Mouse (Mus musculus) small intestine, adult 2 months (tissue): ENCODE data around the gene Cmpk1. TPM values are rescaled to one million over a fixed set of nuclear protein-coding genes. Genes with fewer than 3 reads are reported as not detected.

Experiments used
- H3K27ac ChIP-seq: fragments of 200-500 bp; 2 replicates; pipeline ENCODE4 v1.5.1; 2012; ENCODE audit warnings: low read depth, low read length, control low read depth, inconsistent platforms; ENCODE audit not compliant: insufficient read depth
- H3K27me3 ChIP-seq: fragments of 200-500 bp; 2 replicates; pipeline ENCODE4 v1.6.1; 2012; ENCODE audit warnings: mild to moderate bottlenecking, moderate library complexity, low read length, inconsistent platforms; ENCODE audit not compliant: control insufficient read depth, insufficient read depth
- H3K36me3 ChIP-seq: fragments of 200-500 bp; 2 replicates; pipeline ENCODE4 v1.6.1; 2012; ENCODE audit warnings: mild to moderate bottlenecking, low read length, control low read depth, inconsistent platforms; ENCODE audit not compliant: control insufficient read depth, insufficient read depth
- H3K4me1 ChIP-seq: fragments of 200-500 bp; 2 replicates; pipeline ENCODE4 v1.6.1; 2012; ENCODE audit warnings: low read length, inconsistent platforms, mixed read lengths; ENCODE audit not compliant: control insufficient read depth, insufficient read depth, insufficient read length
- H3K4me3 ChIP-seq: fragments of 200-500 bp; 2 replicates; pipeline ENCODE4 v1.5.1; 2012; ENCODE audit warnings: low read depth, mild to moderate bottlenecking, control low read depth, inconsistent platforms, low read length, moderate library complexity
- CTCF ChIP-seq: fragments of 200-500 bp; IDR thresholded peaks from 2 replicates; pipeline ENCODE4 v1.5.1; 2012; ENCODE audit warnings: low read depth, mild to moderate bottlenecking, control low read depth, inconsistent platforms, low read length, moderate library complexity, mixed read lengths; ENCODE audit not compliant: insufficient replicate concordance, insufficient read length; ENCODE audit errors: extremely low read depth
- POLR2A ChIP-seq: fragments of 200-500 bp; IDR thresholded peaks from 2 replicates; pipeline ENCODE4 v1.6.1; 2012; ENCODE audit warnings: low read depth, mild to moderate bottlenecking, control low read depth, inconsistent platforms, low read length, moderate library complexity
- WGBS: fragments of 180-500 bp; shearing (Covaris S2); methylation state at CpG from one replicate; pipeline ENCODE4 v1.1.7; 2018; 5-methylcytosine and 5-hydroxymethylcytosine counted together
- polyA plus RNA-seq: library from polyadenylated mRNA; depleted of rRNA; stranded (reverse); fragments of >200 nt; gene quantifications from 2 replicates; pipeline ENCODE4 v1.2.3, GENCODE M21; 2012; rRNA removed

The Cmpk1 gene
- polyA plus RNA-seq = 20.1 and 43.1 TPM in 2 replicates

DNA sequence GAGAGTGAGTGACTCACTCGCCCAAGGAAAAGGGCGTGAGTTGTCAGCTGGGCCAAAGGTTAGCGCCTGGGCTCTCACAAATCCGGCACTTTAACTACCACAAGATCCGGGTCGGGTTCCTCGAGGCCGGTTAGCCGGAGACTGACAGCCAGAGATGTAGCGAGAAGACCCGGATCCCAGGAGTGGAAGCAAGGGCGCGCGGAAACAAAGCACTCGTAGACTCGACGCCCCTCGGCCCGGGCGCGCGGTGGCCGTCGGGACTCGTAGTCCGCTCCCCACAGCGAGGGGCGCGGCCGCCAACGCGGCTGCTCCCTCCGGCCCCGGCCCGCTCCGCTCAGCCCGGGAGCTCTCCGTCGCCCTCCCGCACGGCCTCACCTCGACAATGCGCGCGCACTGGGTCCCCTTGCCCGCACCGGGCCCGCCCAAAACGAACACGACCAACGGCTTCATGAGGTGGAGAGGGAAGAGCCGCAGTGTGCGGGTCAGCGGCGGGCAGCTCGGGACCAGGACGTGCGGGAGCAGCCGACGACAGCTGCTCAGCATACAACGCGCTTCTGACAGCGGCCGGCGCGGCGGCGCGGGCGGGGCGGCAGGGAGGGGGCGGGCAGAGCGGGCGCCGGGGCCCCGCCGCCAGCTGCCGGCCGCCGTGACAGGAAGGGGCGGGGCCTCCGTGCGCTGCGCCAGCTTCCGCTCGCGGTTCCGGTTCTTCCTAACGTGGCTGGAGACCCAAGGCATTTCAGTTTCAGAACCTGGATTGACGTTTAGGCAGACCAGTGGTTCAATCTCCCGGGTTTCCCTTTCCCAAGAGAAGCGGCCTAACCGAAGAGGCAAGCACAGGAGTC lies at the start of gene Cmpk1:
TSS of gene Cmpk1 (minus strand) at position 651 of the 842 bp plus-strand sequence.
- H3K4me3 ChIP-seq = peak within 1 kb of the TSS; percentile 72
- H3K27me3 ChIP-seq = no peaks in the 10 kb centered on the region
- peak; percentile 62; the same call in 1 of the 2 replicates for TF ChIP-seq POLR2A
- TF ChIP-seq CTCF = no peak
- peaks cover 1% of the 10 kb centered on the region; the same call in 1 of the 2 replicates for H3K36me3 ChIP-seq
- 1% methylated on average over 93 of the region's 93 CpGs for WGBS
- H3K27ac ChIP-seq = peak within 1 kb of the TSS; percentile 98
- H3K4me1 ChIP-seq = peaks cover 5% of the 10 kb centered on the region; the same call in 1 of the 2 replicates

DNA sequence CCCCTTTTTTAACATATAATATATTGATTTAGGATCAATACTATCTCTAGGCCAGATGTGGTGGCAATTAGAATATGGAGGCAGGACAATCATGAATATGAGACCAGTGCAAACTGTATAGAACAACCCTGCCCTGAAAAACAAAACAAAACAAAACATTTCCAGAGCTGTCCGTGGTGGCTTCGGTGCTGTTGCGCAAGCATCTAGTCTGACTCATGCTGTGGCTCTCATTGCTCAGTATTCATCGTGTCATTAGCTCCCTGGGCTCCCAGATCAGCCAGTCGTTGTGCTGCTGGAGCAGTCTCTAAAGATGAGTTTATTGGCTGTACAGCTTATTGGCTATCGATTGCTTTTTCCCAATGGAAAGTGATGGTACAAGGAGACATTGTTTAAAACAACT lies 48.0 kb upstream of the Cmpk1 start:
- no peak overlapping the region for H3K4me3 ChIP-seq
- WGBS = 54% methylated on average over 6 of the region's 6 CpGs
- TF ChIP-seq POLR2A = no peak
- TF ChIP-seq CTCF = no peak

DNA sequence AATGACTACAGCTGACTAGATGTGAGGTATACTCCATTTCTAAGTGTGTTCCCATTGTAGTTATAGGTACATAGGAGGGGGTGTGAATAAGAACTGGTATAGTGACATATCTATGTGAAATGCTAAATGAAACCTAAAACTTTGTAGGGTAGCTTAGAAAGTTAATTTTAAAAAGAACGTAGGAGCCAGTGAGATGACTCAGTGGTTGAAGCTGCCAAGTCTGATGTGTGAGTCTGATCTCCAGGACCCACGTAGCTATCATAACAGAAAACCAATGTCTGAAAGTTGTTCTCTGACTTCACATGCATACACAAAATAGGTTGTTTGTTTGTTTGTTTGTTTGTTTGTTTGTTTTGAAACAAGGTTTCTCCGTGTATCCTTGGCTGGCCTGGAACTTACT lies 33.0 kb upstream of the Cmpk1 start:
- Histone ChIP-seq H3K4me1 (no peaks in the 10 kb centered on the region), H3K27me3 (no peaks in the 10 kb centered on the region), H3K36me3 (peaks cover 29% of the 10 kb centered on the region), H3K4me3 (no peak overlapping the region), H3K27ac (no peak overlapping the region)
- TF ChIP-seq POLR2A = no peak
- no peak for TF ChIP-seq CTCF
- WGBS = 92% methylated on average over 3 of the region's 3 CpGs

More for the DNA sequence above, 48.0 kb upstream of the Cmpk1 start:
- Histone ChIP-seq H3K27me3 (no peaks in the 10 kb centered on the region), H3K27ac (no peak overlapping the region), H3K4me1 (no peaks in the 10 kb centered on the region), H3K36me3 (peaks cover 4% of the 10 kb centered on the region; the same call in 1 of the 2 replicates)

DNA sequence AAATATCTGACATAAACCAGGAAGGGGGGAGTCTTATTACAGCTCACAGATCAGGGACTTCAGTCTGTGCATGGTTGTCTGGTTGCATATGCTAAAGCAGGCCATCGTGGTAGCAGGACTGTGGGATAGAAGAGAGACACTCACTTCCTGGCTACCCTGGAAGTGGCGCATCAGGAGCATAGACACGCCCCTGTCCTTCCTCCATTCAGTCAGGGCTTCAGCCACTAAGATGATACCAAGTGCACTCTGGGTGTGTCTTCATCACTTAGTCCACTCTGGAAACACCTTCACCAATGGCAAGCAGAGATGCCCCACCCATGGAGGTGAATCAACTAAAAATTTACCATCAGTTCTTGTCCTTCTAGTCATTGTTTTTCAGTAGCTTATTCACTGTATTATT lies 27.2 kb upstream of the Cmpk1 start:
- WGBS = 97% methylated on average over 3 of the region's 3 CpGs
- Histone ChIP-seq H3K36me3 (peaks cover 22% of the 10 kb centered on the region), H3K4me3 (no peak overlapping the region), H3K27me3 (no peaks in the 10 kb centered on the region), H3K4me1 (no peaks in the 10 kb centered on the region), H3K27ac (no peak overlapping the region)
- no peak for TF ChIP-seq POLR2A
- TF ChIP-seq CTCF = no peak

DNA sequence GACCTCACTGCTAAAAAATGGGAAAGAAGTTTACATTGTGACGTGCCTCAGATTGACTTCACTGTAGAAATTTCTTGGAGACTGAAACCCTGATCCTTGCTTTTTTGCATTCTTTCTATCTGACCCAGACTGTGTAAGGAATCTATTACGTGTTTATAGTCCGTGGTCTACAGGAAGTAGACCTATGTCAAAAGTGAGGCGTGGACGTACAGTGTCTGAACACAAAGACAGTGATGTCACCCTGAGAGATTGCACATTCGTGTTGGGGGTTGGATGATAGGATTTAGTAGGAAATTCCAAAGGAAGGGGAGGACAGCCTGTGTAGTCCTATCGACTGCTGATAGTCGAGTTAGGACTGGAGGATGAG lies 13.4 kb upstream of the Cmpk1 start:
- no peaks in the 10 kb centered on the region for H3K27me3 ChIP-seq
- H3K27ac ChIP-seq = 0 out of 2 replicates have a peak overlapping the region, but pooled peaks have one; percentile 4
- peak overlapping the region; percentile 88 for H3K4me3 ChIP-seq
- H3K4me1 ChIP-seq = peaks cover 2% of the 10 kb centered on the region; the same call in 1 of the 2 replicates
- WGBS = under 1% methylated on average over 8 of the region's 8 CpGs
- peaks cover 6% of the 10 kb centered on the region for H3K36me3 ChIP-seq
- TF ChIP-seq POLR2A (no peak), CTCF (no peak)

DNA sequence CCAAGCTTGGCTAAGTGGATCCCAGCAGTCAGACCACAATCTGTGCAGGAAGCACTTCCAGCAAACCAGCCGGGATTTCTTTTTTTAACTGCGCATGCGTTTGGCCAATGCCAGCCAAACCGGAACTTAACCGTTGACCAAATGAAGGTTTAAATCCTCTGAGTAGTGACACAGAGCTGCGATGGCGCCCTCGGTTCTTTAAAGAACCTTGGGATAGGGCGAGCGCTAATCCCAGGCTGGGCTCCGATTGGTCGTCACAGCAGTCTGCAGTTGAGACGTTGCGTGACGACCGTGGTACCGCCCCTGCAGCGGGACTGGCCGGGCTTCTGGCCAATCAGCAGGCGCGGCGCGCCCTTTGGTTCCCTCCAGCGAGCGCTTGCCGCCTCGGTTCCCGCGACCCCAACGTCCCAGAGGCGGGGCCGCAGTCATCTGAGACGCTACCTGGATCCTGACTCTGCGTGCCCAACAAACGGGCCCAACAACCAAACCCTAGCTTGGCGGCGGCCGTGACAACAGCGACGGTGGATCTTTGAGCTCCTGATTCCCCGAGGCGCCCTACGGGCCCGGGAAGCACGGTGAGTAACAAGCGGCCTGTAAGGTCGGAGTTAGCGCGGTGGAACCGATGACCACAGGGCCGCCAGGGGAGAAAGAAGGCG lies 12.9 kb upstream of the Cmpk1 start, which contains the start of gene Stil:
TSS of gene Stil (plus strand) at position 387 of the 656 bp plus-strand sequence.
- Histone ChIP-seq H3K27ac (peak within 1 kb of the TSS; percentile 98), H3K4me3 (peak within 1 kb of the TSS; percentile 88), H3K4me1 (peaks cover 2% of the 10 kb centered on the region; the same call in 1 of the 2 replicates), H3K27me3 (no peaks in the 10 kb centered on the region), H3K36me3 (peaks cover 3% of the 10 kb centered on the region)
- under 1% methylated on average over 52 of the region's 52 CpGs for WGBS
- TF ChIP-seq CTCF (0 out of 2 replicates have a peak, but pooled peaks have one; percentile 14), POLR2A (peak; percentile 71)

DNA sequence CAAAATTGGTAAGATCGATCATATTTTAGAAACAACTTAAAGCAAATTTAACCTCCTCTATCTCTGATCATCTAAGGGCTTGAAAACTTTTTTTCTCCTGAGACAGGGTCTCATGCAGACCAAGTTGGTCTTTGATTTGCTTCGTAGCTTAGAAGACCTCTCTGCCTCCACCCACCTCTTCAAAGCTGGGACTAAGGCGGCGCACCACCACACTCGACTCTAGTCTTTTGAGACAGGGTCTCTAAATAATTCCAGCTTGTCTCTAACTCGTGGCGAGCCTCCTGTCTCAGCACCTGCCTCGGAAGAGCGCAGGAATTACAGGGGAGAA lies 12.4 kb upstream of the Cmpk1 start:
- peaks cover 3% of the 10 kb centered on the region; the same call in 1 of the 2 replicates for H3K36me3 ChIP-seq
- WGBS = 7% methylated on average over 9 of the region's 9 CpGs
- no peaks in the 10 kb centered on the region for H3K27me3 ChIP-seq
- H3K4me1 ChIP-seq = peaks cover 2% of the 10 kb centered on the region; the same call in 1 of the 2 replicates
- H3K4me3 ChIP-seq = peak overlapping the region; percentile 88
- peak overlapping the region; percentile 98 for H3K27ac ChIP-seq
- TF ChIP-seq CTCF (no peak), POLR2A (no peak)
